Mouse (Mus musculus) hematopoietic stem cell, adult 5-6 weeks (primary cell): ENCODE data around the gene Gpr84. TPM values are rescaled to one million over a fixed set of nuclear protein-coding genes. Genes with fewer than 3 reads are reported as not detected.
A peak's percentile ranks its signal among the peaks of the same experiment; 100 is the strongest.

ENCODE experiments used
- ATAC-seq, 2 experiments: fragments of 125-278 bp in 1 of 2; replicated peaks in 1 of 2; 2 replicates each; pipeline ENCODE4 v1.8.0; 2016 to 2017; ENCODE audit warnings: inconsistent platforms in 2 of 2, mild to moderate bottlenecking in 2 of 2, moderate number of reproducible peaks in 2 of 2, low read depth in 1 of 2, moderate TSS enrichment in 1 of 2; ENCODE audit not compliant: low FRiP score in 2 of 2, poor library complexity in 2 of 2, severe bottlenecking in 2 of 2, insufficient read depth in 1 of 2, low TSS enrichment in 1 of 2
- total RNA-seq: library from RNA; stranded (forward); fragments of 172-1452, 232-1000 nt; gene quantifications from 2 replicates; pipeline ENCODE4 v1.2.3, GENCODE M21; 2017

Gpr84 gene
- total RNA-seq, 1 experiment from 2014 or later, result 1.3 TPM

- peak; percentile 49 to 52 for ATAC-seq
Measured at GRCm38 (mm10) chr15:103339961-103340337, 29.5 kb upstream of the Gpr84 start, which contains the start of gene Zfp385a. Gene Zfp385a (minus strand): TSS chr15:103340093.

- ATAC-seq, result peak; percentile 51 to 69
Measured at GRCm38 (mm10) chr15:103339166-103339960, 29.0 kb upstream of the Gpr84 start.

GRCm38 (mm10) chr15:103338829-103339165 is 28.4 kb upstream of the Gpr84 start:
- no peak; a peak in 1 of 4 replicates for ATAC-seq

- ATAC-seq, result no peak
Measured at GRCm38 (mm10) chr15:103336996-103337667, 26.7 kb upstream of the Gpr84 start.

- no peak for ATAC-seq
Measured at GRCm38 (mm10) chr15:103335488-103336235, 25.2 kb upstream of the Gpr84 start.

- no peak for ATAC-seq
Measured at GRCm38 (mm10) chr15:103335040-103335439, 24.6 kb upstream of the Gpr84 start.

GRCm38 (mm10) chr15:103334194-103334593 is 23.8 kb upstream of the Gpr84 start:
- ATAC-seq, result no peak

GRCm38 (mm10) chr15:103333738-103334137 is 23.3 kb upstream of the Gpr84 start:
- ATAC-seq, result peak; percentile 63 to 77

GRCm38 (mm10) chr15:103333081-103333615 is 22.7 kb upstream of the Gpr84 start:
- peak; percentile 60 for ATAC-seq

- ATAC-seq, result peak; percentile 82 to 83
Measured at GRCm38 (mm10) chr15:103323455-103324247, 13.2 kb upstream of the Gpr84 start.

- no peak for ATAC-seq
Measured at GRCm38 (mm10) chr15:103323070-103323454, 12.7 kb upstream of the Gpr84 start.

- ATAC-seq, result no peak
Measured at GRCm38 (mm10) chr15:103322396-103322795, 12.0 kb upstream of the Gpr84 start.

GRCm38 (mm10) chr15:103321076-103321475 is 10.7 kb upstream of the Gpr84 start:
- no peak for ATAC-seq

GRCm38 (mm10) chr15:103318201-103318816 is 7.9 kb upstream of the Gpr84 start:
- no peak for ATAC-seq

GRCm38 (mm10) chr15:103317731-103318130 is 7.3 kb upstream of the Gpr84 start:
- no peak for ATAC-seq

GRCm38 (mm10) chr15:103317120-103317519 is 6.7 kb upstream of the Gpr84 start:
- ATAC-seq, result no peak
